In the genomic region with DNA sequence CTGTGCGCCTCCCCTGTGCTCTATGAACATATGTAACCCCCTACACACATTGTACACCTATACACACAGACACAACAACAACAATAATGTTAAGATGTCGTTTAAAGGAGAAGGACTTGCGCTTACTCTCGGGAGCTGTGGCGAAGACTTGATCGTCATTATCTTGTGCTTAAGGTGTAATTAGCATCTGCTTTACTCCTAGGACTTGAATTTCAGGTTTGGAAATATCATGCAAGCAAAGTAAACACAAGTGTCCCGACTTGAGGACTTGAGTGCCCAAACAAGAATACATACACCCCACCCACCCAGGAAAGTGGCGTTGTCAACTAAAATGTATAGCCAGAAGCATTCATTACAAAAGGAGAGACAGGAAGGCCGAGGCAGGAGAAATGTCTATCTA, we compare ENCODE assay signal across 28 mouse cellular contexts. TPM values are rescaled to one million over a fixed set of nuclear protein-coding genes. Genes with fewer than 3 reads are reported as not detected.
DNase-seq lines count a peak whose midpoint lies in the region; ATAC-seq and TF ChIP-seq lines count a peak whose summit lies in the region.
"Had no signal": no experiment of that assay in that cellular context is flagged by ENCODE, and none has a peak within 500 bp of the region (broad histone marks: within the 10 kb centered on the region; RNA-seq: fewer than 3 reads in every experiment).

No protein-coding gene starts in this region.

- TF ChIP-seq EP300 in liver, embryonic 14.5 days (IDR thresholded peaks at IDR 0.05; ENCODE audit: low read depth): no peak

- H3K9ac ChIP-seq in liver, embryonic 11.5 days (ENCODE audit: low read depth, low read length): no peak overlapping the region
- peak overlapping the region; percentile 35 for H3K9ac ChIP-seq in liver, embryonic 14.5 days (replicated peaks)
- H3K9ac ChIP-seq: forebrain, embryonic 13.5 days; hindbrain, embryonic 13.5 days; neural tube, embryonic 13.5 days; stomach, embryonic 15.5 days had no signal

- H3K9me3 ChIP-seq in liver, embryonic 11.5 days (ENCODE audit: control insufficient read depth, low read length): no peaks in the 10 kb centered on the region
- H3K9me3 ChIP-seq in liver, embryonic 14.5 days (ENCODE audit: control insufficient read depth, low read length): no peaks in the 10 kb centered on the region
- H3K9me3 ChIP-seq: forebrain, embryonic 13.5 days; hindbrain, embryonic 13.5 days; neural tube, embryonic 13.5 days; stomach, embryonic 15.5 days had no signal

- ATAC-seq in CD4-positive, CD25-positive, alpha-beta regulatory T cell, adult 4 months: no peak
- no peak for ATAC-seq in liver, embryonic 11.5 days (replicated peaks; ENCODE audit: low FRiP score)
- ATAC-seq in liver, embryonic 14.5 days (ENCODE audit: insufficient read depth): no peak
- ATAC-seq: activated CD4-positive, CD25-positive, alpha-beta regulatory T cell, adult 4 months; forebrain, embryonic 13.5 days; intestine, postnatal 0 days had no signal

- H3K4me1 ChIP-seq in liver, embryonic 11.5 days (replicated peaks; ENCODE audit: control insufficient read depth, insufficient read depth, low read length): peaks cover 30% of the 10 kb centered on the region
- peaks cover 54% of the 10 kb centered on the region in 2 experiments for H3K4me1 ChIP-seq in liver, embryonic 14.5 days (replicated peaks; ENCODE audit: control insufficient read depth in 2 of 2, insufficient read depth in 2 of 2, low read length in 1 of 2)
- H3K4me1 ChIP-seq: stomach, embryonic 15.5 days had no signal

- H3K4me3 ChIP-seq in liver, embryonic 11.5 days (ENCODE audit: low read depth, low read length): no peak overlapping the region
- peak overlapping the region in 1 of 2 experiments; percentile 11; a peak in 2 of 4 replicates for H3K4me3 ChIP-seq in liver, embryonic 14.5 days (ENCODE audit: insufficient read depth in 1 of 2, low read depth in 2 of 2, low read length in 2 of 2)
- H3K4me3 ChIP-seq in layer of hippocampus, adult 2 months: no peak overlapping the region
- H3K4me3 ChIP-seq: forebrain, embryonic 13.5 days; hindbrain, embryonic 13.5 days; myocyte; neural tube, embryonic 13.5 days; stomach, embryonic 15.5 days had no signal

- TF ChIP-seq CTCF in liver, embryonic 14.5 days (IDR thresholded peaks at IDR 0.05; ENCODE audit: low read depth): no peak
- no peak for TF ChIP-seq CTCF in layer of hippocampus, adult 2 months (conservative IDR thresholded peaks at IDR 0.05)

- H3K4me2 ChIP-seq in liver, embryonic 11.5 days: peak overlapping the region; percentile 5
- peak overlapping the region; percentile 99 for H3K4me2 ChIP-seq in liver, embryonic 14.5 days (ENCODE audit: low read depth)
- H3K4me2 ChIP-seq: forebrain, embryonic 13.5 days; hindbrain, embryonic 13.5 days; midbrain, embryonic 11.5 days; neural tube, embryonic 13.5 days; stomach, embryonic 15.5 days had no signal

- peak; percentile 22 for DNase-seq in CD4-positive, CD25-positive, alpha-beta regulatory T cell, adult 2 months (ENCODE audit: low read depth, low spot score)
- DNase-seq in liver, embryonic 11.5 days (ENCODE audit: low spot score): no peak
- DNase-seq in liver: no peak
- no peak for DNase-seq in liver, embryonic 14.5 days (ENCODE audit: low read depth in 3 of 3, low spot score in 3 of 3)
- DNase-seq in cerebellum, postnatal 14 days: no peak
- DNase-seq in layer of hippocampus, adult 2 months (ENCODE audit: low spot score in 2 of 2): no peak
- DNase-seq: adrenal gland, adult 2 months; adrenal gland, postnatal 36 days; cerebellum, adult 18-20 months; cerebellum, postnatal 10 days; gastrocnemius, postnatal 14 days; heart, adult 18-20 months; heart, postnatal 36 days; kidney, adult 9 months; kidney, postnatal 10 days; layer of hippocampus, adult 9-11 months; lung, postnatal 36 days; retina, postnatal 1 day; right cerebral cortex, postnatal 14 days had no signal

- H3K27me3 ChIP-seq in liver, embryonic 11.5 days (replicated peaks; ENCODE audit: control insufficient read depth, insufficient read depth, low read length): 0 out of 2 replicates have a peak, but pooled peaks cover 3% of the 10 kb centered on the region
- H3K27me3 ChIP-seq in liver, embryonic 14.5 days (ENCODE audit: control insufficient read depth, insufficient read depth, low read length): no peaks in the 10 kb centered on the region

- H3K27ac ChIP-seq in liver, embryonic 11.5 days (ENCODE audit: low read depth, low read length): no peak overlapping the region
- peak overlapping the region; percentile 47 for H3K27ac ChIP-seq in liver, embryonic 14.5 days
- H3K27ac ChIP-seq in layer of hippocampus, adult 2 months: no peak overlapping the region
- H3K27ac ChIP-seq: forebrain, embryonic 13.5 days; hindbrain, embryonic 13.5 days; neural tube, embryonic 13.5 days; stomach, embryonic 15.5 days had no signal

- peaks cover 4% of the 10 kb centered on the region; the same call in 1 of the 2 replicates for H3K36me3 ChIP-seq in liver, embryonic 11.5 days (ENCODE audit: control insufficient read depth, insufficient read depth, low read length)
- H3K36me3 ChIP-seq in liver, embryonic 14.5 days (replicated peaks; ENCODE audit: control insufficient read depth, insufficient read depth, low read depth): peaks cover 39% of the 10 kb centered on the region
- H3K36me3 ChIP-seq: hindbrain, embryonic 13.5 days; neural tube, embryonic 13.5 days; stomach, embryonic 15.5 days had no signal

- WGBS in liver, embryonic 11.5 days: 76% methylated on average over 9 of the region's 9 CpGs
- WGBS in liver, embryonic 14.5 days (ENCODE audit: insufficient replicate concordance): 76% methylated on average over 9 of the region's 9 CpGs

RNA-seq across cellular contexts. Expression of gene Zc3hav1, which starts 4.6 kb away (rescaled TPM):
- polyA plus RNA-seq in CD4-positive, CD25-positive, alpha-beta regulatory T cell, adult 4 months (2017; shearing (Covaris generic)): 100 to 1,000 TPM; 189 to 215 TPM
- polyA plus RNA-seq in liver, embryonic 11.5 days (2014; fragmentation: Nextera tagmentation; extraction: Ambion mirVana): 28.4 and 31.3 TPM in 2 replicates
- 16.5 and 23.0 TPM in 2 replicates for polyA plus RNA-seq in liver, embryonic 14.5 days (2012; rRNA removed)
- polyA plus RNA-seq in liver, embryonic 14.5 days (2014; fragmentation: Nextera tagmentation; extraction: Ambion mirVana): 17.0 and 18.6 TPM in 2 replicates
- 1 to 10 TPM; 3.1 to 3.9 TPM for total RNA-seq in layer of hippocampus, adult 2 months (2021)

RNA-seq across cellular contexts. Expression of gene Ttc26, which starts 31.5 kb away (rescaled TPM):
- not detected for polyA plus RNA-seq in CD4-positive, CD25-positive, alpha-beta regulatory T cell, adult 4 months (2017; shearing (Covaris generic))
- 3.3 and 3.8 TPM in 2 replicates for polyA plus RNA-seq in liver, embryonic 11.5 days (2014; fragmentation: Nextera tagmentation; extraction: Ambion mirVana)
- 0.18 and 0.26 TPM in 2 replicates for polyA plus RNA-seq in liver, embryonic 14.5 days (2012; rRNA removed)
- polyA plus RNA-seq in liver, embryonic 14.5 days (2014; fragmentation: Nextera tagmentation; extraction: Ambion mirVana): 0.24 and 0.41 TPM in 2 replicates
- total RNA-seq in layer of hippocampus, adult 2 months (2021): 10 to 100 TPM; 11.5 to 12.2 TPM

RNA-seq across cellular contexts. Expression of gene Zc3hav1l, which starts 50.7 kb away (rescaled TPM):
- polyA plus RNA-seq in CD4-positive, CD25-positive, alpha-beta regulatory T cell, adult 4 months (2017; shearing (Covaris generic)): under 1 TPM; 0.38 to 0.55 TPM
- polyA plus RNA-seq in liver, embryonic 11.5 days (2014; fragmentation: Nextera tagmentation; extraction: Ambion mirVana): 8.3 and 8.9 TPM in 2 replicates
- polyA plus RNA-seq in liver, embryonic 14.5 days (2012; rRNA removed): 3.9 and 4.7 TPM in 2 replicates
- 1.4 and 1.8 TPM in 2 replicates for polyA plus RNA-seq in liver, embryonic 14.5 days (2014; fragmentation: Nextera tagmentation; extraction: Ambion mirVana)
- 1 to 10 TPM; 4.5 TPM for total RNA-seq in layer of hippocampus, adult 2 months (2021)
